Mouse (Mus musculus) c-Kit-negative CD71-positive TER-119-positive erythroid progenitor cells, embryonic 14.5 days (primary cell): Measurements from ENCODE around the gene Sept3.

ENCODE experiments used
- DNase-seq: peaks from one replicate; pipeline ENCODE4 v3.0.0-alpha.2; 2013; ENCODE audit warnings: low read depth, low spot score

Gene Sept3

DNA sequence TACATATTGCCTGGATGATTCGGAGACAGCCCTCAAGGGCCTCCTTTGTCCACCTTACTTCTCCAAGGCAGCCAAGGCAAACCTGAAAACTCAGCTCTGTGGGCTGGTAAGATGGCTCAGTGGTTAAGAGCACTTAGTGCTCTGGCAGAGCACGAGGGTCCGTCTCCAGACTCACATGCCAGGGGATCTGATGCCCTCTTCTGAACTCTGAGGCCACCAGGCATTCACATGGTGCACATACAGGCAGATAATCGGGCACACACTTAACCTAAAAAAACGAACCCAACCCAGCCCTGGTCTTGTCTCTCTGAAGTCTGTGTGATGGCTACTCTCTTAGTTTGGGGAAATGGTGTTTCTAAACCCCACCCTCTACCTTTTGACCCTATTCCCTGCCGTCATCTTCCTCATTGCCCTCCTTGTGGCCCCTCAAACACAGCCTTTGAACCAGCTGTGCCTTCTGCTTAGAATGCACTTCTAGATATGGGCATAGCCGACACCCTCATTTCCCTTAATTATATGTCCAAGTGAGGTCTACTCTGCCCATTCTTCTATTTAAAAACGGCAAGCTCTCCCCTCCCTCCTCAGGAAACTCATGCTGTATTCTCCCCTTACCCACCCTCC is 65.1 kb downstream of the Sept3 start:
- peak; percentile 35 for DNase-seq

DNA sequence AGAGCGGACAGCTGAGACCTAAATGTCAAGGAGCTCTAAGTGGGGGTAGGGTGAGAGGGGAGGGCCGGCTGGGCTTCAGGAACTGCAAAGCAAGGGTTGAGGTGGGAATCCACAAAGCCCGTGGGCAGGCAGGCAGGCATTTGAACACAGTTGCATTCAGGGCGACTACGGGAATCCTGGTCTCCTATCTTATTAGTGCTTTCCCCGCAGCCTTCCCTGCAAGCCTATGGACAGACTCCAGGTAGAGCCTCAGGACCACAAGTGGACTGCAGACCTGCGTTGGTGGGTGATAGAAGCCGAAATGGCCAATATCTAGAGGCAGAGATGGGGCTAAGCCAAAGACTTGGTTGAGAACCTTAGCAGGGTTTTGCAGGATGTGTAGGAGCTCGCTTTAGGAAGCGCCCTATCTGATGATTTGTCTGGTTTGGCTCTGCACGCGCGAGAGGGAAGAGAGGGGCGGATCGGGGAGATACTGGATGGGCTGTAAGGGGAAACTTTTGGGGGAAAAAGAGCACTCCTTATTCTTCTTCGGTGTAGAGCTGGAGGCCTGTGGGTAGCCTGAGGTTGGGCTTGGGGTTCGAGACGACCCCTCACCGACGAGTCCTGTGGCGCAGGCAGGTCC is 65.8 kb downstream of the Sept3 start:
- DNase-seq = peak; percentile 58

DNA sequence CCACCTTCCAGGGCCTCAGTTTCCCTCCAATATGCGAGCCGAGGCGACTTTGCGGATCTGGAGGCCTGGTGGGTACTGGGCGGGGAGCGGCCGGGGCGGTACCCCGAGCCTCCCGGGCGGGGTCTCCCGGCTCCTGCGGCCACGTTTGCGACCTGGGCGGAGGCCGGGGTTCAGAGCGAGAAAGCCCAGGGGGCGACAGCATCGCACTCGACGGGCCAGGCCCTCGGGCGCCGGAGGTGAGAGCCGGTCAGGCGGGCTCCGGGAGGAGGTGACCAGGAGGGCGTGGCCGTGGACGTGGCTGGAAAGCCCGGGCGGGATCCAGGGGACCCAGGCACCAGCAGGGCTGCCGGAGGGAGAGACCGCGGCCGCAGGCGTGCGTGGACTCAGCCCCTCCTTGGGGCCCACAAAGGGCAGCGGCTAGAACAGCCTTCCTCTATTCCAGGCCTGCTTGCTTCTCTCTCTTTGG is 66.4 kb downstream of the Sept3 start:
- peak; percentile 66 for DNase-seq

DNA sequence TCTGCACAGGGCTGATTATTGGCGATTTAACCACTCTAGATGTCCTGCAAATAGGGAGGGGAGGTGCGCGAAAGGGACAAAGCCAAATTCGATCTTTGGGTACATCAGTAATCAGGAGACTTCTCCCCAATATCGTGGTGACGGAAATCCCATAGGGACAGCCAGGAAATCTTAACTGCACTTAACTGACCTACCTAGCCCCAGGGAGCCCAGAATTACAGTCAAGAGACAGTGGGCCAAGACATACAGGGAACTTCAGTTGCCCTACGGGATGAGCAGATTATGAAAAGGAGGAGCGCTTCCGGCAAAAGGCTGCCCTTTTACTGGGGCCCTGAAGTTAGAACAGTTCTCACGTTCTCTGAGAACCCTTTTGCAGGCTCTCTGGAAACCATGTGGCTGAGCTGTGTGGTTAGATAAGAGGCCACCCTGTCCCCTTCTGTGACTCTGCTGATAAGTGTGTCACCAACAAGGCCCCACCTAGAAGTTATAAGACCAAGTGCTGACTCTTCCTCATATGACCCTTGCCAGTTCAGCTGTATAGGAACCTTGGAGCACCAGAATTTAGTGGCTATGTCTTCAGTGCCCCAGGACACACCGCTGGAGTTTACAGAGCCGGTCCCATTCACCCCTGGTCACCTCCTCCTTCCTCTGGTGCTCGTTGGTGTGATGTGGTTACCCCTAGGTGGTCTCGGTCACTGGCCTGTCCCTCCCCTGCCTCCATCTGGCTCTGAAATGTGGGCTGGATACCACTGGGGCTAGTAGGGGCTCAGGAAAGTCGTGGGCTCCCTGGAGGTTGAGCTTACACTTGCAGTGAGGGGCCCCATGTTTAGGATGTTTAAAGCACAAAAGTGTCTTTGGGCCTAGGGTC is 67.2 kb downstream of the Sept3 start:
- peak; percentile 86 for DNase-seq

DNA sequence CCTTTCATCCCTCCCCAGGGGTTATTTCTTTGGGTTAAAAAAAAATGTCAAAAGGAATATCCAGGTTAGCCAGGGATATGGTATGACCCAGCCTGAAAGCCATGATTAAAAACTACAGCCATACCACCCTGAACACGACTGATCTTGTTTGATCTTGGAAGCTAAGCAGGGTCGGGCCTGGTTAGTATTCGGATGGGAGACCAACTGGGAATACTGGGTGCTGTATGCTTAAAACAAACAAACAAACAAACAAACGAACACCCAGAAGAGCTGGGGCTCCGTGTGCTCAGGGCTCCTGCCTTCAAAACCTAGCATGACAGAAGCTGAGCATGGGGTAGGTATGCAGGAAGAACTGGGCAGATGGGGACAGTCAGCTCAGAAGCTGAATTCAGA is 67.8 kb downstream of the Sept3 start:
- DNase-seq = no peak

DNA sequence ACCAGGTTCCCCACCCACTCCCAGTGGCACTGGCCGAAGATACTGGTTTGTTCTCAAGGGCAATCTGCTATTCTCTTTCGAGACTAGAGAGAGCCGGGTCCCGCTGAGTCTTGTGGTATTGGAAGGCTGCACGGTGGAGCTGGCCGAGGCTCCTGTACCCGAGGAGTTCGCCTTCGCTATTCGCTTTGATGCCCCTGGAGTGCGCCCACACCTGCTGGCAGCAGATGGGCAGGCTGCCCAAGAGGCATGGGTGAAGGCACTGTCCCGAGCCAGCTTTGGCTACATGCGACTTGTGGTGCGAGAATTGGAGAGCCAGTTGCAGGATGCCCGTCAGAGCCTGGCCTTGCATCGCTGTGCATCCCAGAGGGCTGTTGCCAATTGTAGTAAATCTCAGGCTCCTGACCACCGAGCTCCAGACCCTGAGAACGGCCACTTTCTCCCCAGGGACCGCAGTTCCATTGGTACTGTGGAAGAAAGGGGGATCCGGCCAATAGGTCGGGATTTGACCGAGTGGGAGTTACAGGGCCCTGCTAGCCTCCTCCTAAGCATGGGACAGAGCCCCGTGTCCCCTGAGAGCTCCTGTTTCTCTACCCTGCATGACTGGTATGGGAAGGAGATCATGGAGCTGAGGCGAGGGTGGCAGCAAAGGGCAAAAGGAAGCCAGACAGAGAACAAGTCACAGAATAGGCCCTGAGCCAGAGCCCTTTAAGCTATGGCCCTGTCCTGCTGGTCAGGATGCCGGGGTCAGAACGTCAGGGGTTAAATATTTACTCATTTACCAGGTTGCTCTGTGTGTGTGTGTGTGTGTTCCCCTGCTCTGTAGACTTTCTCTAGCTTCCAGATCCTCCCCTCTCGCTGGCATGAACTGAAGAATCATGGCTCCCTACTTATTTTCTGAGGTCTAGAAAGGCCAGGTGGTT is 68.9 kb downstream of the Sept3 start:
- no peak for DNase-seq
